Mouse (Mus musculus) retina, adult 2 months (tissue): Measurements from ENCODE around the gene Ndufc1.
A peak's percentile ranks its signal among the peaks of the same experiment; 100 is the strongest.
"Not testable (repeated sequence)": the region's sequence is repeated elsewhere in the genome, so short reads cannot be mapped to it uniquely, and the experiment has no call there.

Experiments
- DNase-seq: peaks from one replicate; pipeline ENCODE4 v3.0.0-alpha.2; 2012; ENCODE audit warnings: low read depth, low spot score

Ndufc1 gene

DNA sequence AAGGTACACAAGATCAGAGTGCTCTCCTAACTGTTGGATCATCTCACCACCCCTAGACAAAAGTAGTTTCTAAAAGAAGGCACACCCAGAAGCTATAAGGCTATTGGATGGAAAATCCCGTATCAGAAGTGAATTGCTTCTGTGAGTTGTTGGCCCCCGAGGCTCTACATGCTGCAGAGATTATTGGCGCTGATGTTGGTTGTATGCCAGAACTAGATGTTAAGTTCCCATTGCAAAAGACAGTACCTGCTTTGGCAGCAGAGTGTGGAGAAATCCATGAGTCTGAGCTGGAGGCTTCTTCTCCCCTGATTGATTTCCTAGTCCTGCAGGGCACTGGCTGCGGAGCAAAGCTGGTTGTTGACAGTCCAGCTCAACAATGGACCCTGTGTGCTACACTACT, 40.8 kb downstream of the Ndufc1 start:
- no peak for DNase-seq

DNA sequence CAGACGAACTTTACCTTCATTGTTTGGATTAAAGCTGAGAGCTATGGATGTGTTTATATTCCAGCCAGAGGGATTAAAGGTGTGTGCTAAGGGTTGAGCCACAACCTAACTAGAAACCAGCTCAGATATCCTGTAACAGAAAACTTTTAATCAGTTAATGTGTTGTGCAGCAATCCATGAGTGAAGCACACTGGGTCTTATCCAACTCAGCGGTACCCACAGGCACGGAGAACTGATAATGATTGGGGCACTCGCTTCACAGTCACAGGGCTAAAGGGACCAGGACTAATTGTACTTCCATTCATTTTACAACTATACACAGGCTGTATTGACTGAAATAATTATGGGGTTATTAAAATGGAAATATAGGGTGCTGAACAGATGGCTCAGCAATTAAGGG, 41.9 kb downstream of the Ndufc1 start:
- no peak for DNase-seq

DNA sequence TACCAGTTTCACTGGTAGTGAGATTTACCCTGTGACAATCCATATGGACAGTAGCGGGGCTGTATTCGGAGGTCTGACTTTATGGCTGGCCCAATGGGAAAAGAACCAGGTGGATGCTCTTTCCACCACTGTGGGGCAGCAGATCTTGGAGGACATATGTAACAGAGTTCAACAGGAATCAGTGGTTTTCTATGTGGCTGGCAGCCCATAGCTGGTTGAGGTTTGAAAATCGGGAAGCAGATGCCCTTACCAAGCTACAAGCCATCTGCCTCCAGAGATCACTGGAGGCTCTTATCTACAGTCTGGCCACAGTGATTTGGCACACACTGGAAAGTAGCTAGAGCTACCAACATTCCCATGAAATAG, 43.3 kb downstream of the Ndufc1 start:
- DNase-seq: no peak

DNA sequence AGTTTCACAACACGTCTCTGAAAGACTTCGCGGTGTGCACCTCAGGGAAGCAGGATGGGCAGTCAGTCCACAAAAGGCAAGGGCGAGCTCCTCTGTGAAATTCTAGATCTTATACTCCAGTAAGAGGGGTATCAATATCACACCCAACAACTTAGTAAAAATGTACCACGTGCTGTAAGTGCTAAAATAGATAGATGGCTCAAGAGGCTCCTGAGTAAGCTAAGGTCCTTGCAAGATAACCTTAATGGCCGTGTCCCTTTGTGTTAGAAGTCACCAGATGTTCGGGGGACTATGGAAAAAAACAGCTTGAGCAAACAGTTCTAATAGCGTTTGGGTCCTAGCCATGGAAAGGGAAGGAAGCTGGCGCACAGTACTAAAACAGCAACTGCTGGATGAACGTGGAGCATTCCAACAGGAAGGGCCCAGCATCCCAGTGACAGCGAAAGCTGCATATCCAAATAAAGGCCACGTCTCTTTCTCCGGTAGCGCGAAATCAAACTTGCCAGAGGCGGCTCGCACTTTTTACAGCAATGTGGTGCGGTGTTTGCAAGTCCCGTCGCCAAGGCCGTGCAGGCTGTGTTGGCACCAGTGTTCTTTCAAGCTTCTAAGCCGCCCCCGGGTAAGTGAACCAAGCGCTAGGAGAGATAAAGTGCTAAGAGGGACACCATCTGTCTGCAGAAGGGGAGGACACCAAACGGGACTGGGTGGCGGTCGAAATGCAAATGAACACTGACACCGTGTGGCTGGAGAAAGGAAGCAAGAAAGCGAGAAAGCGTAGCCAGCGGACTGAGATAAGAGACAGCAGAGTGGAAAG, 43.9 kb downstream of the Ndufc1 start:
- peak; percentile 82 for DNase-seq

DNA sequence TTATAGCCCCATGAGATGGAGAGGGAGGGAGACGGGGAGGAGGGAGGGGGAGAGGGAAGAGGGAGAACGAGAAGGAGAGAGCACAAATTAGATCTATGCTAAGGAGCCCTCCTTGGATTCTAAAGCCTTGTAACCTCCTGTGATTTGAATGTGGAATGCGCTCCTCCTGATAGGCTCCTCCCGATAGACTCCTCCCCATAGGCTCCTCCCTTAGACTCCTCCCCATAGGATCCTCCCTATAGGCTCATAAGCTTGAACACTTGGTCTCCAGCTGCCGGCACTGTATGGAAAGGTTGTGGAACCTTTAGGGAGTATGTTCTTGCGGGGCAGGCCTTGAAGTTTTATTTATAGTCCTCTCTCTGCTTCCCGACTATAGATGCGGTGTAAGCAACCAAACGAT, 47.7 kb downstream of the Ndufc1 start:
- no peak for DNase-seq

DNA sequence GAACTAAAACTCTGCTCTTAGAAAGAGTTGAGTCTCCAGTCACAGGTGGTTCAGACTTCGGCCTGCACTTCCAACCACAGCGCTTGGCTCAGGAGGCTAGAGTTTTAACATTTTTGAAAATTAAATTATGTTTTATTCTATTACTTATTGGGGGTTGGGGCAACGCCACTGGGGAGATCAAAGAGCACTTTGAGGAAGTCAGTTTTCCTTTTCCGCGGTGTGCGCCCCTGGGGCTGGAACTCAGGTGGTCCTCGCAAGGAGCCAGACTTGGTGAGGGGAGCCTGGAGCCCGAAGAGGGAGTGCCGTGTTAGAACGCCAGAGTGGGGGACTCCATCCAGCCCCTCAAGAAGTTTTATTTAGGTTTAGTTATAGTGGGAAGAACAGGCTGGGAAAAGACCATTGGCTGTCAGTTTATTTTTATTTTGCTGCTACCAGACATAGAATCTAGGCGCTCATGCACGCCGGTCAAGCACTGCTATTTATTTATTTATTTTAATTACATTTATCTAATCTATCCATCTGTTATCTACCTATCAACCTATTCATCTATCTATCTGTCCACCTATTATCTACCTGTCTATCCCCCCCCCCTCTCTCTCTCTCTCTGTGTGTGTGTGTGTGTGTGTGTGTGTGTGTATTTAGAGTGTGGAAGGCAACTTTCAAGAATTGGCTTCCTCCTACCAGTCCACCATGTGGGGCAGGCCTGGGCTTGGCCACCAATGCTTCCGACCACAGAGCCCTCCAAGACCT, 49.1 kb downstream of the Ndufc1 start:
- no peak for DNase-seq

DNA sequence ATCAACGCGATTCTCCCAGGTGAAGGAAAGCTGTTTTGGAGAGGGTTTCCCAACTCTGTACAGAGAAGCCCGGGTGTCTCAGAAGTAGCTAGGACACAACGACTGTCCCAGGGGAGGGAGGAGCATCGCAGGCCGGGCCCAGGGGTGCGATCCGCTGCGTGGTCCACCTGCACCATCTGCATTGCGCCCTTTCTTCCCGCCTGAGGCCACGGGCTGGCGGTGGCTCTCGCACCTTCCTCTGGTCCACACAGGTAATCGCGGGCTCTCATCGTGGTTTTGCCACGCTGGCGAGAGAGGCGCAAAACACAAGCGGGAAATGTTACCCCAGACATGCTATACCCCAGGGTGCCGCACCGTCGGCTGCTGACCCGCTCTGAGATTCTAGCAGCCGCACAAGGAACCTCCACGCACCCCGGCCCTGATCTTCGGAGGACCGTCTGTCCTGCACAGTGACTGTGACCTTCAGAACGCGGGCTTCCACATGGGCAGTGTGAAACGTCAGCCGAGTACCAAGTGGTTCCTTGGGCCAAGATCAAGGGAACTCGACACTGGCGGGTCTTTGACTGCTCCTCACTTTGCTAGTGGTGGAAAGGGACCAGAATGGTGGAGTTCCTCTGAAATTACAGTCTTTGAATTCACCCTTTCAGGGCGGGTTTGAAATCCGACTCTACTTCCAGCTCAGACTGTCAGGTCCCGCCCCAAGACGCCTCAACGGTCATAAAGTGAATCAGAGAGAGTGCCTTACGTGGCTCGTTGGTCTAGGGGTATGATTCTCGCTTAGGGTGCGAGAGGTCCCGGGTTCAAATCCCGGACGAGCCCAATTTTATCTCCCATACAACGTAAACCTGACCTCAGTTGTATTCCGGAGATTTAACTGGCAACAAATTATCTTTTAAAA, 49.9 kb downstream of the Ndufc1 start:
- no peak for DNase-seq

DNA sequence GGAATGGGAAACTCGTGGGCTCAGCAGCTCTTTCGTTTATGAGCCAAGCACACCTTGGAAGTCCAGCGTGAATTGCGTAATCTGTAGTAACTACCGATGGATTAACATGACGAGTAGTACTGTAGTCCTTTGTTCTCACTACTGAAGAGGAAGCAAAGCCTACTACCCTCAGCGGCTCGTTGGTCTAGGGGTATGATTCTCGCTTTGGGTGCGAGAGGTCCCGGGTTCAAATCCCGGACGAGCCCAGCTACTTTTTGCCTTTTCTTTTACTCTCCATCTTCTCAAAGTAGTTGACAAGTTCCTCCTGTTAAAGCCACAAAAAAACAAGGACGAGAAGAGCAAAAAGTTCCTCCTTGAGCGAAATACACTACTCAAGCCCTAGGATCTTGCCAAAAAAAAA, 50.6 kb downstream of the Ndufc1 start:
- DNase-seq: no peak

DNA sequence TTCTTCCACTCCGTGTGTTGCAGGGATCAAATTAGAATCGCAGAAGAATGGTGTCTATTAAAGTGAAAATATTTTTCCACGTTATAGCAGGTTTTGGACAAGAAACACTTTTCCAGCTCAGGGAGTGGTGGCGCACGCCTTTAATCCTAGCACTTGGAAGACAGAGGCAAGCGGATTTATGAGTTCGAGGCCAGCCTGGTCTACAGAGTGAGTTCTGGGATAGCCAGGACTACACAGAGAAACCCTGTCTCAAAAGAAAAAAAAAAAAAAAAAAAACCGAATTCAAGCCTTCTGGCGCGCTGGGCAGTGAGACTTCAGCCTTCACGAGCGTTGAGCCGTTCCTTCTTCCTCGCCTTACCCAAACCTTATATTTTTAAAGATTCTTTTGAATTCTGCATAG, 51.2 kb downstream of the Ndufc1 start:
- no peak for DNase-seq

DNA sequence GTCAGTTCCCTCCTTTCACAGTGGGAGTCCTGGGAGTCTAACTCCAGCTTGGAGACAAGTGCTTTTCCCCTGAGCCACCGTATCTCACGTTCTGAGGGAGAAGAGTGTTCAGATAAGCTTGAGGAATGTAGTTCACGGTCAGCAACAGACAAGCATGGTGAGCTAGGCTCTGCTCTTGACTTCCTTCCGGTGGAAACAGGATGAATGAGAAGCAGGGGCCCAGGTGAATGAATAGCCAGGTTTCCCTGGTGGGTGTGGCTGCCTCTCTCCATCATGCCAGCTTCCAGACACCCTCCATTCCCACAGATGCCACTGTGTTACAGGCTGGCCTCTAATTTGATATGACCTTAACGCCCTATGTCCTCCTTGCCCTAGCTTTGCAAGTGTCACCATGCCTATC, 51.7 kb downstream of the Ndufc1 start:
- no peak for DNase-seq

DNA sequence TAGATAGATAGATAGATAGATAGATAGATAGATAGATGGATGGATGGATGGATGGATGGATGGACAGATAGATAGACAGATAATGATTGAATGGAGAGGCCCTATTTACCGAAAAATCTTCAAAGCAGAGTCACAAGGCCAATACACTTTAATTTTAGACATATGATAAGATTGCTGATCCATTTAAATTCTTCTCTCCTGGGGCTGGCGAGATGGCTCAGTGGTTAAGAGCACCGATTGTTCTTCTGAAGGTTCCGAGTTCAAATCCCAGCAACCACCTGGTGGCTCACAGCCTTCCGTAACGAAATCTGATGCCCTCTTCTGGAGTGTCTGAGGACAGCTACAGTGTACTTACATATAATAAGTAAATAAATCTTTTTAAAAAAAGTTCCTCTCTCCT, 53.8 kb downstream of the Ndufc1 start:
- DNase-seq: not testable (repeated sequence)
